Mouse (Mus musculus): ENCODE data around the gene Ppm1l.
A peak's percentile ranks its signal among the peaks of the same experiment; 100 is the strongest.
"Not testable (repeated sequence)": the region's sequence is repeated elsewhere in the genome, so short reads cannot be mapped to it uniquely, and the experiment has no call there.

The Ppm1l gene

DNA sequence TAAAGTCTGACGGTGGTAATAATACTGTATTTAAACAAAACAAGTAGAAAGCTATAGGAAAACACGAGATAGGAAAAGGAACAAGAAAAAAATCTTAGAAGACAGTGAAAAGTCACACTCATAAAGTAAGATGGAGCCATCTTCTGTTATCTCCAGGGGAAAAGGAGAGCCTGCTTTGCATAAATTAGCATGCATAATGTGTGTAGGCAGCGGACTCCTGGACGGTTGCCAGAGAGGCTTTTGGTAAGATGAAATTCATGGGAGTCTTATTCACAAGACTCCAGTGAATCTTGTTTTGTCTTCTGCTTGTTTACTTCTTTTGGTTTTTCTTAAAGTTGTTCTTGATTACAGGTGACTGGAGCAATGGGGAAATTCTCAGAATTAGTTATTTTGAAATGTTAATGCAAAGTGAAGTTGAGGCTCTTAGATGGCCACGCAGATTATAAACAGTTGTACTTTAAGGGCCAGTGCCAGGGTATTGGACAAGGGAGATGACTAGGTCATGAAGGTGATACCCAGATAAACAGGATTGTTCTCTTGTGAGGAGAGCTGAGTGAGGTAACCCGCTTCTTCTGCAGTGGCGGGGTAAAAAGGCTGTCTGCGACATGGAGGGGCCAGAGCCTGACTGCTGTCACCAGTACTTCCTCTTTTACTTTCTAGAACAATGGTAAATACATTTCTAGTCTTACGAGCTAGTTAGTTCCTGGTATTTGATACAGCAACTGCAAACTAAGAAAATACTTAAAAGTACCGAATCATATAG lies 57.1 kb downstream of the Ppm1l start:
- no peak for DNase-seq (ENCODE audit: low spot score)

DNA sequence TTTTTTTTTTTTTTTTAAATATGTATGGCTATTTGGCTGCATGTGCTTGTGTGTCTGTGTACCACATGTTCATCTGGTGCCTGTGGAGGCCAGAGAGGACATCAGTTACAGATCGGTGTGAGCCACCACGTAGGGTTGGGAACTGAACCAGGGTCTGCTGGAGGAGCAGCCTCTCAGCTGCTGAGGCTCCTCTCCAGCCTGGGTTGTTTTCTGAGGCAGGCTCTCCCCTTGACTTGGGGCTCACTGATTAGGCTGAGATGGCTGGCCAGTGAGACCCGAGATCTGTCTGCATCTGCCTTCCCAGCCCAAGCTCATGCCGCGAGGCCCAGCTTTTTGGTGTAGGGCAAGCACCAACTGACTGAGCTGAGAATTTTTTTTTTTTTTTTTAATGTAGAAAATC lies 57.9 kb downstream of the Ppm1l start:
- no peak for DNase-seq (ENCODE audit: low spot score)

DNA sequence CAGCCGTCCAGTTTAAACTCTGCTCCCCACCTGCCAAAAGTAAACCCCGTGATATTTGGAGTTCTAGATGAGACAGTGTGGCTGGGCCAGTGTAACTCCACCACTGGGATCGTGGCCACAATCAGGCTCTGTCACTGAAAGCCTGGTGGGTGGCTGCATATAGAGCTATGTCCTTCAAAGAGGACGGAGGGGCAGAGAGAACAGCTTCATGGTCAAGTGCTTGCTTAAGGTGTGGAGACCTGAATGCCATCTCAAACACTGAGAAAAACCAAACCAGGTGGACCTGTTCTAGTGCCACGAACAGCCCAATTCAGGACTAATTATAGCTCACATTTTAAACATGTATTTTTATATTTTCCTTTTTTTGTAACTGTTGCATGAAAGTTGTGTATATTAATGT lies 58.3 kb downstream of the Ppm1l start:
- no peak for DNase-seq (ENCODE audit: low spot score)

DNA sequence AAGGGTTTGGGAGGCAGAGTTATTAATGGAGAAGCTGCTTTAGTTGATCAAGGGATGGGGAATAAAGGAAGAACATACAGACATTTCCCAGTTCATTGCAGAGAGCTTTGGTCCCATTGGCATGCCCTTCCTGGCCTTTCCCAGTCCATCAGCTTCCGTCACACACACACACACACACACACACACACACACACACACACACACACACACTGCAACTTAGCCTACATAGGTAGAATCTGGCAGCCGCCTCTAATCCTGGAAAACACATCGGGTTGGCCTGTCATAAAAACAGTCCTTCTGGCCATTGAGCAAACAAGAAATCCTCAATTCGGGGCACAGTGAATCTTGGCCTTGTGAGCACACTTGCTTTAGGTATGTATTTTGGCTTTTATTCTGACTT lies 64.6 kb downstream of the Ppm1l start:
- DNase-seq (ENCODE audit: low spot score): no peak

DNA sequence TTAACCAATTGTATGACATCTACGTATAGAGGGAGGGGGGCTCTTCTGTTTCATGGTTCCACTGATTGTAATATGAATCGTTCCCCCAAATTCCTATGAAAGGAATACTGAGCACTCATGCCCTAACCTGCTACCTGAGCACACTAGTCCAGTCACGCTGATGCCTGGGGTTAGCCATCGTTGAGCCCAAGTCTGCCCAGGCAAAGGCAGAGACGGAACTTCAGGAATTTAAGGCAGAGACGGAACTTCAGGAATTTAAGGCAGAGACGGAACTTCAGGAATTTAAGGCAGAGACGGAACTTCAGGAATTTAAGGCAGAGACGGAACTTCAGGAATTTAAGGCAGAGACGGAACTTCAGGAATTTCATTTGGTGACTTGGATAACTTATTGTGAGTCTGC lies 75.2 kb downstream of the Ppm1l start:
- DNase-seq (ENCODE audit: low spot score): not testable (repeated sequence)

DNA sequence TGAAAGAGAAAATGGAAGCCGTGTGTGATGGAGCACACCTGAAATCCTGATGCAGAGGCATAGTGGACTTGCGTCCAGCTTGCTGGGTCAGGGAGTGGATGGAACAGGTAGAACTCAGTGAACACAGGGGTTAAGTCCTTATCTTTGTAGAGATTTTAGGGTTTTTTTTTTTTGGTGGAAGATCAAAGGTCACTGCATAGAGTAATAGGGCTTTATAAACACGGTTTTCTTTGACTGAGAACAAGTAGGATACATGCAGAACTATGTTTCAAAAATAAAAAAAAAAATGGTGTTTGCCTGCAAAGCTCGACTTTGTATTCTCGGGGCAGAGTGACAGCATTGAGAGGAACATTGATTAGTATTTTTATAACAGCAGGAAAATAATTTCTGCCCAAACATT lies 75.6 kb downstream of the Ppm1l start:
- DNase-seq (ENCODE audit: low spot score): no peak

DNA sequence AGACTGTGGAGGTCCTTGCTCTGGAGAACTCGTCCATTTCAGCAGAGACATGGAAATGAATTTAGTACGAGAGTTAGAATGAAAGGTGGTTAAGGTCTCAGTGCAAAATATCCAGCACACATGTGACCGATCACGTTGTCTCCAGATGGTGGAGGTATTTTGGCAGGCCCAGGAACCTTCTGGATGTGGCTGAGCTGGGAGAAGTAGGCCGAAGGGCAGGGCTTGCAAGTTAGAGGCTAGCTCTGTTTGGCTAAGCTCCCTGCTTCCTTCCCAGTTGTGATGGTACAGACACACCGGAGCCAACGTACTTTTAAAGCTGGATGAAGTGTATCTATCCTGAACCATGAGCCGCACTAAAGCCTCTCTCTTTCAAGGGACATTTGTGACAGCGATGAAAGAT lies 76.4 kb downstream of the Ppm1l start:
- no peak for DNase-seq (ENCODE audit: low spot score)

DNA sequence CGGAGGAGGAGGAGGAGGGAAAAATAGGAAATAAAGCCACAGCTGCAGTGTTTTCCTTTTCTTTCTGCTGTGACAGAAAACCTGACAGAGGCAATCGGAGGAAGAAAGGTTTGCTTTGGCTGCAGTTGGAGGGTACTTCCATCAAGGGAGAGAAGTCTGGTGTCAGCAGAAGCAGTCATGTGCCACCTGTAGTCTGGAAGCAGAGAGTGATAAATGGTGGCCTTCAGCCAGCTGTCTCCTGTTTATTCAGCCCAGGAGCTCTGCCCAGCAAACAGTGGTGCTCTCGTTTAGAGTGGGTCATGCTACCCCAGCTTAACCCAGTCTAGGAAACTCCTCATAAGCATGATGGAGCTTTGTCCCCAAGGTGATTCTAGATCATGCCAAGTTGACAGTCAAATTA lies 77.3 kb downstream of the Ppm1l start:
- DNase-seq (ENCODE audit: low spot score): no peak

DNA sequence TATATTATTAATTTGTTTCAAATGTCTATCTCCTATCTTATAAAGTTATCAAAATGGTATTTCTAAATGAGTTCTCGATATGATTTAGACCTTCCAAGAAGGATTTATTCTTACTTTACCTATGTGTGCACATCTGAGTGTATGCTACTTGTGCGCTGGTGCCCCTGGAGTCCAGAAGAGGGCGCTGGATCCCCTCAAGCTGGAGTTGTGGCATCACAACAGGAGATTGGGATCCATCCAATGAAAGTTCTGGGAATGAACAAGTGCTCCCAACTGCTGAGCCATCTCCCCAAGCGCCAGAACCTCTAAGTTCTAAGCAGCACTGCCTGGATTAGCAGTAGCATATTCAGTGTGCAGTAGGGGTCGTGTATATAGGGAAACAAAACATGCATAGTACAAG lies 78.4 kb downstream of the Ppm1l start:
- no peak for DNase-seq (ENCODE audit: low spot score)

DNA sequence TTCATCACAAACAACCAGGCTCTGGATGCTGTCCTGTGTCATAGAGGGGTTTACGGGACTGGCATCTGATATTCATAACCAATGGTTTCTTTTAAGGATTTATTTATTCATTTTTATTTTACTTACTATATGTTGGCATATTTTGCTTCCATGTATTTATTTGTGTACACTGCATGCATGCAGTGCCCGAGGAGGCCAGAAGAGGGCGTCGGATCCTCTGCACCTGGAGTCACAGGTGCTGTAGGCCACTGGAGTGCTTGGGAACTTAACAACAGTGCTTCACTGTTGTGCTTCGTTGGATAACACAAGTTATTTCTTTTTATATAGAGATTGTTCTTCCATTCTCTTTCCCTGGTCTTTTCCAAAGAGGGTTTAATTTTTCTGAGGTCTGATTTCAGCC lies 81.1 kb downstream of the Ppm1l start:
- peak; percentile 23 for DNase-seq (ENCODE audit: low spot score)

DNA sequence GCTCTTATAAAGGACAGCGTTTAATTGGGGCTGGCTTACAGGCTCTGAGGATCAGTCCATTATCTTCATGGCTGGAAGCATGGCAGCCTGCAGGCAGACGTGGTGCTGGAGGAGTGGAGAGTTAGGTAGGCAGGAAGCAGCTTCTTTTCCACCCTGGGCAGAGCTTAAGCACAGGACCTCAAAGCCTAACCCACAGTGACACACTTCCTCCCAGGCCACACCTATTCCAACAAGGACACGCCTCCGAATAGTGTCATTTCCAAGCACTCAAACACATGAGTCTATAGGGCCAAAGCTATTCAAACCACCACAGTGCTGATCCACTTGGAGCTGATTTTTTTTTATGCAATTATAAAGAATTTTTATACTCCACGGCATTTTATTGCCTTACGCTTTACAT lies 82.7 kb downstream of the Ppm1l start:
- DNase-seq (ENCODE audit: low spot score): no peak

DNA sequence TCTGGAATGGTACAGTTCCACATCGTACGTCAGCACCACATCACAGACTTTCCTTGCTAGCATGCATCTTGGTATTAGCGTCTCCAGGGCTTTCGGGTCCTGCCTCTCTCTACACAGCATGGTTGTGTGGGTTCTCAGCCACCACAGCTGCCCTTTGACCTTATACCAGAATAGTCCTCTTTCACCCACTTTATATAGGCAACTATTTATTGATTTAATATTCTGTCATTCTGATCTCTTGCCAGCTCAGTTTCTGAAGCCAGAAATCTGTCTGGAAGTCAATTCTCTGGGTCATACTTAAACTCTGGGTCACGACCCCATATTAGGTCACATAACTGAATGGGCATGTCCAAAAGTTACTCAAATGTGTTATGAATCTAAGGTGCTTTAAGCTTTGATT lies 86.5 kb downstream of the Ppm1l start:
- DNase-seq (ENCODE audit: low spot score): no peak

DNA sequence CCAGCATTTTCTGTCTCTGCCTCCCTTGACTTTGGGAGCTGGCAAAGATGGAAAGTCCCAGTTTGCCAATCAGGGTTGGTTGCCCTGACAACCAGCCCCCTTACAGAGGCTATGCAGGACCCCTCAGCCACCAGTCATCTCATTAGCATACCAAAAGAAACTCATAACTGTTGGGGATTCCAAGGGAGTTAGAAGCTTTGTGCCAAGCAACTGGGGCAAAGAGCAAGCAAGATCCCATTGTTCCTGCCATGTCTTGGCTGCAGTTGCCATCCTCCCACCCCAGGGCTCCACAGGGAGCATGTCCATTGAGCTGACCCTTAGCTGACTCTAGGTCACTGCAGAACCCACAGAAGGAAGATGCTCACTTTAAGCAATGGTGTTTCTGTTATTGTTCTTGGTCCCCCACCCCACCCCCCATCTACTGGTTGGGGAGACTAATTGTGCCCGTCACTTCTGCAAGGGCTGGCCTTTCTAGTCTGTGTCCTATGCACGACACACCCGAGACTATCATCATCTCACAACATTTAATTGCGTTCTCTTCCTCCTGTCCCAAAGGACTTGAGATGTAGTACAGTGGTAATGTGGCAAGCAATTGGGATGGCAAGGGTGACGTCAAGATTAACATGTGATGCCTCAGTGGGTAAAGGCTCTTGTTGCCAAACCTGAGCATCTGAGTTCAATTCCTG lies 89.7 kb downstream of the Ppm1l start:
- DNase-seq (ENCODE audit: low spot score): no peak

DNA sequence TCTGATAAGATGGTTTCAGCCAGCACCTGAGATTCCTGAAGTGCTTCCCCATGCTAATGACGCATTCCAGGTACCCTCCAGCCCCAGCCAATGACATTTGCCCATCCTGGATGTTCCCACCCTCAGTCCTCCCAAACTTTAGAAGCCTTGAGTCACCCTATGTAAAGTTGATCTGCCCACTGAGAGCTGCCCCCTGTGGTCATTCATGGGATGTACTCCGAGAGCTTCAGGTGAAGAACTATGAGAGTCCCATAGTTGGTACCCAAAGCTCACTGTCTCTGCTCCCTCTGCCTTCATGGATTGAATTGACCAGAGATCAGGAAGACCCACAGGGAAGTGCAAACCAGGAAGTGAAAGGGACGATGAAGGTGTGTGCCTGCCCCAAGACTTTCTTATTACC lies 91.4 kb downstream of the Ppm1l start:
- no peak for DNase-seq (ENCODE audit: low spot score)

DNA sequence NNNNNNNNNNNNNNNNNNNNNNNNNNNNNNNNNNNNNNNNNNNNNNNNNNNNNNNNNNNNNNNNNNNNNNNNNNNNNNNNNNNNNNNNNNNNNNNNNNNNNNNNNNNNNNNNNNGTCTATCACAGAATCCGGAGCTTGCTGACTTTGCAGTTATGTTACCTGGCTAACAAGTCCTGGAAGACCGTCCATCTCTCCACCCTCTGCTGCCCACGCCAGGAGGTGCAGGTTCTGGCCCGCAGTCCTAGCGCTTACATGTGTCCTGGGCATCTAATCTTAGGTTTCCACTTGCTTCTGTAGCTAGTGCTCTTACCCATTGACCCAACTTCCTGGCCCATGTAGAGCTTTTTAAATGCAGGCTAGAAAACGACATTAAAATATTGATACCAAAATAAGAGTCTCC lies 99.5 kb downstream of the Ppm1l start:
- DNase-seq (ENCODE audit: low spot score): no peak

DNA sequence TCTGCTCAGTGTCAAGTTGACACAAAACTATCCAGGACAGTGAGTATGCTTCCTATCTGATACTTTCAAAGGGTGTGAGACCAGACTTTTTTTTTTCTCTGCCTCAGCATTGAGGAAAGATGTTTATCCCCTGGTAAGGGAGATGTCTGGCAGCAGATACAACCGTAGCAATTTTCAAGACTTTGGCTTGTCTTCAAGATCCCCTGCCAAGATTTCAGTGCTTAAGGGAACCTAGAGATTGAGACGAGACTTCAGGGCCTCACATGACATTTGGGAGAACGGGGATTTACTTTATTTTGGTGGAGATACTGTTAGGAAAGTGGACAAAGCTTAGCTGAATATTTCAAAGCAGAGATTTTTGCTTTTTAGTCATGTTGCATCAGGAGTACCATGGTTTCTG lies 106.1 kb downstream of the Ppm1l start:
- no peak for DNase-seq (ENCODE audit: low spot score)

DNA sequence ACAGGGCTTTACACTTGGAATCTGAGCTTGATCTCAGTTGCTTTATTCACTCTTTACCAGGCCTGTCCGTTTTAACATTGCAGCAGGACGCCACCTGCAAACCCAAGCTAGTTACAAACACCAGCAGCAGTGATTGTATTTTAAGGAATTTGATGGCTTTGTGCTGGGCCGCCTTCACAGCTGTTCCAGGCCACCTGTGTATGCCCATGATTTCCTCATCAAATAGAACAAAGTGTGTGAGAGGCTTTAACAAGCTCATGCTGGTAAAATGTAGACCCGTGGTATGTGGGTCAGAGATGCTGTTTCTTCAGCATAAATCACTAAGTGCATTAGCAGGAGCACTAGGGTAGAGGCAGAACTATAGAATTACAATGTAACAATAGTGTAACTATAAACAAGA lies 106.7 kb downstream of the Ppm1l start:
- DNase-seq (ENCODE audit: low spot score): peak; percentile 5

DNA sequence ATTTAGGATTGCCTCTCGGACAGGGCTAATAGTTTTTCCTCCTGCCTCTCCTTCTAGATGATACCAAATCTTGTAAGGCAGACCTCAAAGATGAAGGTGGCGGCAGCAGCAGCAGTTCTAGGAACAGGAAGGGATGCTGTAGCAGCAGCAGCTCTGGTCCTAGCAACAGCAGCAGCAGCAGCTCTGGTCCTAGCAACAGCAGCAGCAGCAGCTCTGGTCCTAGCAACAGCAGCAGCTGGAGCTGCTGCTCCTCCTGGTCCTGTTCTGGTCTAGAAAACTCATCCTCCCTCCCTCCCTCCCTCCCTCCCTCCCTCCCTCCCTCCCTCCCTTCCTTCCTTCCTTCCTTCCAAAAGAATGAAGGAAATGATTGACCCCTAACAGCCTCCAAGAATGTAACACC lies 108.1 kb downstream of the Ppm1l start:
- not testable (repeated sequence) for DNase-seq (ENCODE audit: low spot score)

DNA sequence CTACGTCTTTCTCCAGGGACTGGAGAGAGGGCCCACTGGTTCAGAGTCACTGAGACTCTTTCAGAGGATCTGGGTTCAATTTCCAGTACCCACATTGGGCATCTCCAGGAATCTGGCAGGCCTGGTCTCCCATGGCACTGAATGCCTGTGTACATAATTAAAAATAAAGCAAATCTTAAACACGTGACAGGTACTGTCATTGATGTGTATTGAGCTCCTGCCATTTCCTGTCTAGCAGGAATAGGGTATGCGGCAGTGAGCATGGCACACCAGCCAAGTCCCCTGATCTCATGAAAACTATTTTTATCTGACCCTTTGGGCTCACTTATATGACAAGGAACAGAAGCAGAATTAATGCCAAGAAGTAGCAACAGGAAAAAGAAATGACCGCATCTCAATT lies 110.6 kb downstream of the Ppm1l start:
- no peak for DNase-seq (ENCODE audit: low spot score)

DNA sequence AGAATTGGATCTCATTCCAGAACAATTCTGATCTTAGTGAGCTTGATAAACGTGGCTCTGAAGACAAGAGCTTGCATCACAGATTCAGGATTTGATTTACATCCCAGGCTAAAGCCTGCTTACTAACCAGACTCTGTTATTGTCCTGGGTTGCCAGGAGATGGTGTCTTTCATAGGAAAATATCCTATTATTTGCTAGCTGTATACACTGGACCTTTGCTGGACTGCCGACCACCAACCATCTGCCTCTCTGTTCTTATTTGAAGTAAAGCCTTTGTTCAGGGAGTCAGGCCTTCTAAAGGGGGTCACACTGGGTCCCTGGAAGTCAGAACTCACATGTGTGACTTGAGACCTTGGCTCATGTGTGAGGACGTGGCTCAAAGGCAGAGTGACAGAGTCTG lies 111.6 kb downstream of the Ppm1l start:
- no peak for DNase-seq (ENCODE audit: low spot score)

DNA sequence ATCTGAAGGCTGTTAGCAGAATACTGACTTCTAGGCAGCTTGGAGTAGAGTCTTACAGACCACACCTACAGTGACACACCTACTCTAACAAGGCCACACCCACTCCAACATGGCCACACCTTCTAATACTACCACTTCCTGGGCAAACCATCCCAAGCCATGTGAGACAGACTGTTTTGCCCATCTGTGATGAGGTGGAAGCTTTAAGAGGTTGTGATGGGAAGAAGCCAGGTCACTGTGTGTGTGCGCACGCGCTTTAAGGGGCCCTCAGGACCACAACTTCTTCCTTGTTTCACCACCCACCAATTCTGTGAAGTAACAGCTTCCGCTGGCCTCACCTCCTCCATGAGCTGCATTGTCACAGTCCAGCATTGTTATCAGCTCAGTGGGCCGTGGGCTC lies 112.7 kb downstream of the Ppm1l start:
- no peak for DNase-seq (ENCODE audit: low spot score)

DNA sequence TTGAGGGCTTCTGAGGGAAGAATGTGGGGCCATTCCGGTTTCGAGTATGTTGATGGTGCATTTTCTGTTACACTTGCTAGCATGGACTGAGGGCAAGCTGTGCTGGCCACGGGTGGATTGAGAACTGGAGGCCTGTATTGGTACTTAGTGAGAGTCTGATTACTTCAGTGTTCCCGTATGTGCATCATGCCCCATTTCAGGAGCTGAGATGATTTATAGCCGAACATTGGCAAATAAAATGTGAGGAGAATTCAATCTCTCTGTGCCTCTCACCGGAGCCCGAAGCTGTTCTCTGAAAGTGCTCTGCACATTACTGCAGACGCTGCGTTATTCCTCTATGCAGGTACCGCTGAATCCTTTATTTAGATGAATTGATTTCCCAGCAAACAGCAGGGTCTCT lies 116.9 kb downstream of the Ppm1l start:
- no peak for DNase-seq (ENCODE audit: low spot score)

DNA sequence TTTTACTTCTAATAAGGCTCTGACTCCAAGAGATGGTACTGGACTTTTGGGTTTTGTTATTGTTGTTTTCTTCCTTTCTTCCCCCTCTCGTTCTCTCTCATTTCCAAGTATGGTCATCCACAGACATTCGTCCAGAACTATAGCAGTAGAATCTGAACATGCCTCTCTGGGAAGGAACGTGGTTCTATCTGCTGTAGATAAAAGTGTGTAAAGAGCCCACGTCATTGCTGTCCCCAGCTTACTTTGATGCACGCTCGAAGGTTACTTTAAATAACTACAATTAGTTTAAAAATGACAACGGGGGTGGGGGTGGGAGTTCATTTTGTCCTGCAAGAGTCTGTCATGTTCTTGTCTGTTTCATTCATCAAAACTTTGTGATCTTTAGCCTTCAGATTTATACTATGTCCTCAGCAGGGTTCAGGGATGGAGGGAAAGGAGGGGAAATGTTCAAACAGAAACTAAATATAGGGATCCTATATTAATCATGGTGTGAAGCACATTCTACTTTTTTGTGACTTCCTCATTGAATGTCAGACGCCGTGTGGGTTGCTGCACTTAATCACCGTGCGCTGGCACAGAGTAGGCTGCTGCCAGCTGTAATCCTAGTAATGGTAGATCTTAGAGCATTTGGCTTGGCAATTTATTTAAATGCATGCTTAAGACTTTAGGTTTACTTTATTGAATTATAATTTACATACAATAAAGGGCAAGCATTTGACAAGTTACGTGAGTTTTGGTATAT lies 122.3 kb downstream of the Ppm1l start:
- no peak for DNase-seq (ENCODE audit: low spot score)
